Mouse (Mus musculus) thymus, postnatal 25 days (tissue): ENCODE data around the gene Tmem108.
"Not testable (repeated sequence)": the region's sequence is repeated elsewhere in the genome, so short reads cannot be mapped to it uniquely, and the experiment has no call there.

Source experiments
- DNase-seq: peaks from one replicate; pipeline ENCODE4 v3.0.0; 2022

Gene Tmem108

DNA sequence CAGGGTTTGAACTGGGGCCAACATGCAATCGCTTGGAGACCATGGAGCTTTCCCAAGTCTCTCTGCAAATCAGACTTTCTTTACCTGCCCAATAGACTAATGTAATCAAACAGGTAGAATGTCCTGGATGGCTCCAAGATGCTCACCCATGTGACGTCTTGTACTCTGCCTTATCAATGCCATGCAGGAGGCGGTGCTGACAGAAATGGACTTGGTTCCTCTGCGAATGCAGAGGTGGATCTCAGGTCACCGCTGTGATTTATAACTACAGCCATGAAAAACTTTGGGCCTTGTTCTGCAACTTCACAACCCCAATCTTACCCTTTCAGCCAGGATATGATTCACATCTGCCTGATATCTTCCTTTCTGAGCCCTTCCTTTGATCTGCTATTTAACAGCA, 83.8 kb downstream of the Tmem108 start:
- DNase-seq, result no peak

DNA sequence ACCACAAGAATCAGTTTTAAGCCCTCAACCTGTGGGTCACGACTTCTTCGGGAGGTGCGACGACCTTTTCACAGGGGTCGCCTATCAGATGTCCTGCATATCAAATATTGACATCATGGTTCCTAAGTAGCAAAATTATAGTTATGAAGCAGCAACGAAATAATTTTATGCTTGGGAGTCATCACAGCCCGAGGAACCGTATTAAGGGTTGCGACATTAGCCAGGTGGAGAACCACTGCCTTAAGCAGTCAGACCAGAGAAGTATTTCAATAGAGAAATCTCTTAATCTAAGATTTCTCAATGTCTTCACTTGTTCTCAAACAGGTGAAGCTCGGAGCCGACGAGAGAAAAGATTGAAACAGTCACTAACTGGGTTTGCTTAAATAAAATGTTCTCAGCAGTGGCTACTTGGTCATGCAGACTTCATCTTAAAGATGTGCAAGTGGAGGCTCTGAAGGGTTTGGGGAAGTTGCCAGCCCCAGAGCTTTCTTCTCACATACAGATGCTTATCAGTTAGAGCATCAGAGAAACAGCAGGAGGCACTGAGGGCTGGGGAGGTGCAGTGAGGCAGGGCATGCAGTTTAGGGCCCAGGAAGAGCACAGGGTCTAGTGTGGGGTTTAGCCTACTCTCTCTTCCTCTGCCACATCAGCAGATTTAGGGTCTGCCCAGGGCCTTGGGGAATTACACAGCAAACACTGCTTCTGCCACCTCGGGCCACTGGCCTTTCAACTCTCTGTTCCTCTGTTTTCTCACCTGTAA, 85.7 kb downstream of the Tmem108 start:
- DNase-seq, result peak; percentile 38

DNA sequence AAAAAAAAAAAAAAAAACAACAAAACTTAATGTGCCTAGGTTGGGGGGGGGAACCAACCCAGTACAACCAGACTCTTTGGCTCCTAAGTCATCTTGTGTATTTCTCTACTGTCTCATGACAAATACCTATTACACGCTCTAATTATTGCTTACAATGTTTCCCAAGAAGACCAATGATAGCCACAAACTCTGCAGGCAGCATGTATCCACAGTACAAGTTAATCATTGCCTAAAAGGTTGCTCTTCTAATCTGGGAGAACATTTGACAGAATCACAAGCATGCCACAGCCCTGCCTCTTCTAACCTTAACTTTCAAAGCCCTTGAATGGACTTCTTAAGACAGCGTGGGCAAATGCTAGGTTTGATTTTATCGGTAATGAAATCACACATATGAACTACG, 88.8 kb downstream of the Tmem108 start:
- no peak for DNase-seq

DNA sequence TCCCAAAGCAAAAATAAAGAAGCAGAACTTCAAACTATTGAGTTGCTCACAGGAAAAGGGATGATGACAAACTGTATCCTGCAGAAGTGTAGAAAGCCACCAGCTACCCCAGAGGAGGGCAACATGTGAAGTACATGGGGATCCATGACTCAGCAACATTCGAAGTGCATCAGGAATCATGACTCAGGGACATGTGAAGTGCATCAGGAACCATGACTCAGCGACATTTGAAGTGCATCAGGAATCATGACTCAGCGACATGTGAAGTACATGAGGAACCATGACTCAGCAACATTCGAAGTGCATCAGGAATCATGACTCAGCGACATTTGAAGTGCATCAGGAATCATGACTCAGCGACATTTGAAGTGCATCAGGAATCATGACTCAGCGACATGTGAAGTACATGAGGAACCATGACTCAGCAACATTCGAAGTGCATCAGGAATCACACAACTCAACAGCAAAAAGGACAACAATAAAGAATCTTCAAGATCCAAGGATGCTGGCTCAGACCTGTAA, 91.0 kb downstream of the Tmem108 start:
- not testable (repeated sequence) for DNase-seq

DNA sequence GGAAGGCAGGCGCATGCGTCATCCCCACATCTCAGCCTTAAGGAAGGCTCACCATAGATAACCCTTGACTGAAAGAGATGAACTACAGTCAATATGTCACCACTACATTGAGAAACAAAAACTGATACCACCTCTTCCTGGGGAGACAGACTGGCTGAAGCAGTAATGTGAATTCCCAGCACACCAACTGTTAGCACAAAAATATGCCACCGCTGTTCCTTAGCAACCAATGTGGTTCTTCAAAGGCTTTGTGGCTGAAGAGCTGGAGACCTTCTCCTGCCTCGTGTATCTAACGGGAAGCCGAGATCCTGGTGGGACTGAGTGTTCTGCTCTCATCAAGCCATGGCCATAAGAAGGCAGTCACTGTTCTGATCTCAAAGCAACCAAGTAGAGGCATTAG, 92.8 kb downstream of the Tmem108 start:
- no peak for DNase-seq

DNA sequence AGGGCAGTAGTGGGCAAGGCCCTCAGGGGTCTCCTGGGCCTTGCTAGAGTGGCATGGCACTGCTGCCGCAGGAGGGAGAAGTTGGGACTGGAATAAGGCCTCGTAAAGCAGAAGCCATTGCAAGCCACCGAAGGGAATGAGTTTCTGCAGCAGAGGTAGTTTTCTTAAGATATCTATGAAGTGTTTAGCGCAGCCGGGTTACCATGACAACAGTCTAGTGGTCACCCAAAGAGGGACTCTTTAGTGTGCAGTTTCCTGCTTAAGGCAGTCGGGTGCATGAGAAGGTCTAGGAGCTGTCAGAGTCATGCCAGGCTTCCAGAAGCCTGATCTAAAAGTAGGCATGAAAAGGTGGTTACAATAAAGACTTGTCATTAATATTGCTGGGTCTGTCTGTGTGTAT, 95.8 kb downstream of the Tmem108 start:
- no peak for DNase-seq

DNA sequence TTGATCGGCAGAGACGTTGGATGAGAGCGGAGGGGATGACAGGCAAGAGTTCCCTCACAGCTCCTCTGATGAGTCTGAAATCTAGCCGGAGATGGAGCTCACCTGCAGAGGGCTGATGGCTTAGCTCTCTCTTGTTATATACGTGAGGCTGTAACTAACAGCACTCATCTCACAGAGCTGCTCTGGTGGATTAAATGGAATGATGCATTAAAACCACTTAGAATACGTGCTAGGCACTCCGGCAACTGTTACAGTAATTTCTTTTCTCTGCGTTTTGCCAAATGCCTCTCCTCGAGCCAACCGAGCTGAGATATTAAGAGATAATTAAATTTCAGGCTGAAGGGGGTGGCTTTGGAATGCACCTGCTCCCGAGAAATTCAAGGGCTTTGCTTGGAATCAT, 97.5 kb downstream of the Tmem108 start:
- no peak for DNase-seq

DNA sequence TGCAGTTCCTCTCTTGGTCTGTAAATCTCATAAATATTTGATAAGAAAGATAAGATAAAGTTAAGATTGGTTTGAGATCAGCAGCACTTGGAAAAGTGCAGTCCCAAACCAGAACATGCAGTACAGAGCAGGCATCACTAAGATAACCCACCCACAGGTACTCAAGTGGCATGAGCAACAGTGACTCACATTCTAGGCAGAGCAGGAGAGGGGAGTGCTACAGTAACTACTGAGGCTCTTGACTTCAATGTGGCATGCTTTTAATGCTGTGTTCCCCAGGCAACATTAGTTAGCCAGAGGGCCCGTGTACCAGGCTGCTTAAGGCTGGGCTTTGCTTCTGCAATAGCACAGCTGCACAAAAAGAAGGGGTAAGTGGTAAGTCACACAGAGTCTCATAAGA, 99.8 kb downstream of the Tmem108 start:
- no peak for DNase-seq

DNA sequence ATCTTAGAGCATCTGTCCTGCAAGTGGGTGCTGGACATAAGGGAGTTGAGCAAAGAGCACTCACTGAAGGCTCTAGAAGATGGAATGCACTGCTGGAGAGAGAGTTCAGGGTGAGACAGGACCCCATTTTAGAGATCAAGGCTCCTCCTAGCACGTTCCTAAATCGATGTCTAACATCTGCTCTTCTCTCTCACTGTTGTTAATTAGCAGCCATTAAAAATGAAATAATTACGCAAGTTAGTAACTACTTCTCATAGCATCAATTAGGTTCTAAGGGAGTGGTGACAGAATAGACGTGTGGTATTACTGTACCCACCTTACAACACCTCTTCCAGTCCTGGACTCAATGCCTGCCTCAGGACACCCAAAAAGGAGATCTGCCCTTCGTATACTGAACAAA, 103.7 kb downstream of the Tmem108 start:
- no peak for DNase-seq

DNA sequence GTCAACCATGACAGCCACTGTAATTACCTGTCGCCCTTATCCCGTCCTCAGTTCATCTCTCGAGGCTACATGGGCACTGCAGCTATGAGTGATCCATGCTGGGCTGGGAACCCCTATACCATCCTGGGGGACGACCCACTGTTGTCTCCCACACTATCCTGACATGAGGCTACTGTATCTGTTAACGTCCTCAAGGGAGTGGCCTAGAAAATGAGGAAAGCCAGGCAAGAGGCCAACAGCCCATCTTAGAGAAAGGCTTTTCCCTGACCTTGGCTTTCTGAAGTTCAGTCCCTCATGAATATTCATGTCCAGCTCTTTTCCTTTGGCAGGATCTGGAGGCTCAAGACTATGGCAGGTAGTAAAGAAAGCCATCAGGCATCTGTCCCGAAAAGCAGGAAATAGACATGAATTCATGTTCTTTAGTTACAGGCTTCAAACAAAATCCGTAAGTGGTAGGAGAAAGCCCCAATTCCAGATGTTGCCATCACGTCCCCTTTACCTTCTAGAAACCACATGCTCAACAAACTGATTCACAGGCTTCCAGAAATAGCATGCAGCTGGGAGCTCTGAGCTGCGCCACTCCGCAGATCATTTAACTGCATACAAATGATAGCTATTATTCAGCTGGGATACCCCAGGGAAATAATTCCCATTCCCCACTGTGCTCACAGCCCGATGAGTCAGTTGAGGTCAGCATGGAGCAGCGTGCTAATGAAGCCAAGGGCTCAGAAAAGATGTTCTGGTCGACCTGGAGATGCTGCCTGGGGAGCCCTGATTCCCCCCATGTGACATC, 104.3 kb downstream of the Tmem108 start:
- DNase-seq, result no peak

DNA sequence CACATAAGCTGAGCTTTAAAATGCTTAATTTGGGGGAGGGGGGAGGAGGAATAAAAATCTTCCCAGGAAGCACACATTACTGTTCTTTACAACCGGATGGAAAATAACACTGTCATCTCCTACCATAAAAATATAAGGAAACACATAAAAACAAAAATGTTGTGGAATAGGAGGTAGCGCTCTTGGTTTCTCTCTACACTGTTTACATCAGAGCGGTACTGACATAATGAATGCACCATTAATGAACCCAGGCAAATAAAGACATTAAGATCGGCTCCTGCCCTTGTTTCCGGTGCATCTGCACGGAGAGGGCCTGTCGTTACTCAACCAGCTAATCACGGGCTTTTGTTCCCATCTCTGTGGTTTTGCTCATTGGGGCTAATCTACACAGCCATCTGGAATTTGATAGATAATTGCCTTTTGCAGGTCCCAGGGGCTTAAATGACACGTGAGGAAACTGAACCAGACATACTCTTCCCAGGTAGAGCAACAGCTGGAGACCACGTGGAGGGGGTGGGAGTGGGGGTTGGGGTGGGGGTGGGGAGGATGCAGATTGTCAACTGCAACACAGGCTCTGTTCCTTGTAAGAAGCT, 107.5 kb downstream of the Tmem108 start:
- DNase-seq, result peak; percentile 5

DNA sequence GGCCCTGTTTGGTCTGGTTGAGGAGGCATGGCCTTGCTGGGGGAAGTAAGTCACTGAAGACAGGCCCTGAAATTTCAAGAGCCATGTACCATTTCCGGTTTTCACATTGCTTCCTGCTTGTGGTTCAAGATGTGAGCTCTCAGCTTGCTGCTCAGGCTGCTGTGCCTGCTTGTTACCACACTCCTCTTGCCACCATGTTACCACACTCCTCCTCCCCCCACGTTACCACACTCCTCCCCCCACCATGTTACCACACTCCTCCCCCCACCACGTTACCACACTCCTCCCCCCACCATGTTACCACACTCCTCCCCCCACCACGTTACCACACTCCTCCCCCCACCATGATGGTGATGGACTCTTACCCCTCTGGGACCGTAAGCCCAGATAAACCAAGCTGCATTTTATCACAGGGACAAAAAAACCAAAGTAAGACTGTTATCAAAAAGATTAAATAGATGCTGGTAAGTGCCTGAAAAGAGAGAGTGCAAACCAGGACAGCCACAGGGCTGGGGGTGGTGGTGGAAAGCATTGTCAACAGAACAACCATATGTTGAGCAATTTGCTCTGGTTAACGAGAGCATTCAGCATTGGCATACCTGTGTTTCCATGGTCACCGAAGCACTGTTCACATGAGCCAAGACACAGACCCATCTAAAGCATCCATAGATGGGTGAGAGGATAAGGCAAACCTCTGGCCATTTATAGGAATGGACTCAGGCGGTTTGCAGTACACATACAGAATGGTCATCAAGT, 109.3 kb downstream of the Tmem108 start:
- no peak for DNase-seq

DNA sequence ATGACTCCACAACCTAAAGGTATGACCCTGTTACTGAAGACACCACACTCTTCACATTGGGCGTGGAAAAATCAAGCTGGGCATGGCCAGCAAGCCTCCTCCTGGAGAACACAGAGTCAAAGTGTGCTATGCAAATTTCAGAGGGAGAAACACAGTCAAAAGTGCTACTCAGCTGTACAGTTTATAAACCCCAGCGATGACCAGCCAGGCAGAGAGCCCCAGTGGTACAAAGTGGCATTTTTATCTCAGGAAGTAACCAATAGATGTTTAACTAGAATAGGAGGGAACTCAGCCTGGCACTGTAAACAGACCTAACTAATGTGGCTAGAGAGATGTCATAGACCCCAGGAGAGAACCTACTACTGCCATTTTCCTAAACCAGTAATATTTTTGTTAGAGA, 115.0 kb downstream of the Tmem108 start:
- DNase-seq, result no peak

DNA sequence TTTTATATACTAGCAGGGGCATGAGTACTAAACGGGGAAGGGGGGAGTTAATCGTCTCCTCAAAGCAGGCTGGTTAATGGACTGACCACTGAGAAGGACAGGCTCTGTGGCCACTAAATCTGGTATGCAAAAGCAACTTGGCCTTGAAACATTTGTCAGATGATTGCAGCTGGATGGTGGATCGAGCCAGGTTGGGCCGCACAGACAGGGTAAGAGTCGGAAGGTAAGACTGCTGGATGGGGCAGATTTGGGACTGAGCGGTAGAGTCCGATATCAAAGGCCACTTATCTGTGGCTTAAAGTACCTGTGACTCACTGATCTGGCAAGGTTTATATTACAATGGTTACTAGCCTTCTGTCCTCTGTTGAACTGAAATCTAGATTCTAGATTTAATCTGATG, 115.9 kb downstream of the Tmem108 start:
- DNase-seq, result no peak

DNA sequence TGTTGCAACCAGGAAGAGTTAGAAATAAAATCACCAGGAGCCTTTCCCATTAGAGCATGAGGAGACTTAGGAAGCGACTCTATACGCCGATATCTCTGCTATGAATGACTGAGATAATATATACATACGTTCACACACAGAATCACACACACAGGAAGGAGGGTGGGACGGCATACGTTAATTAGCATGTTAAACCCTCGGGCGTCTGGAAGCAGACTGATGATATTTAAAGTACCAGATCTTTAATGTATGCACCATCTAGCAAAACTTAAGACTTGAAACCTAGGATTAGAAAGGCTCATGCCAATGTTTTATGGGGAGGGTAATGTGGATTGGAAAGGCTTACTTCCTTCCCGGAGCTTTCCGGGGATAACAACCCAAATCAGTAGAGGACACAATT, 119.3 kb downstream of the Tmem108 start:
- DNase-seq, result no peak

DNA sequence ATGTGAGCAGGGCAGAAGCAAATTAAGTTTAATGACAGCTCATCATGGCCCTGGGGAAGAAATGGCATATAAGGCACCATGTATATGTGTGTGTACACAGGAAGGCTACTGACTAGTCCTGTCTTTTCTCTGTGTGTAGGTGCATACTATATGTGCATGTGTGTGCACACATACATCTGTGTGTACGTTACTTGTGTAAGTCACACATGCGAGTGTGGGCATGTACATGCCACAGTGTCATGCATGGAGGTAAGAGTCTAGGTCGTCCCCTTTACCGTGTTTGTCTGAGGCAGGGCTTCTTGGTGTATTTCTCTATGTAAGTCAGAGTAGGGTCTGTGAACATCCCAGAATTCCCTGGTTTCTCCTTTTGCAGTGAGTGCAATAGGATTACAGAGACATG, 120.3 kb downstream of the Tmem108 start:
- DNase-seq, result no peak

DNA sequence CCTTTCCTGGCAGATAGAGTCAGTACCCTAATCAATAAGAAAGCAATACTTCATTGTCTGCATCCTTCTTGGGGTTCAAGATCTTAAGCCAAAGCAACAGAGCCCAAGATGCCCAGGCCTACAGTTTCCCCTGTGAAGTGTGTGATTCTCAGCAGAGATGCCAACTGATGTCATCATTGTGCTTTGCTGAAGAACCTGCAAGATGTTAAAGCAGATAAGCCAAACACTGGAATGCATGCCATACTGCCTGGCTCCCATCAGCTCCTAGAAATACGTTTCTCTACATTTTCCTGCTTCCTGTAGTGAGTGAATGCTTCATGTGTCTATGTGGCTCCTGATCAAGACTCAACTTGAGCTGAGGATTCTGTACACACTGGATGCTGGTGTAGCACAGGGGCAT, 122.2 kb downstream of the Tmem108 start:
- DNase-seq, result no peak

DNA sequence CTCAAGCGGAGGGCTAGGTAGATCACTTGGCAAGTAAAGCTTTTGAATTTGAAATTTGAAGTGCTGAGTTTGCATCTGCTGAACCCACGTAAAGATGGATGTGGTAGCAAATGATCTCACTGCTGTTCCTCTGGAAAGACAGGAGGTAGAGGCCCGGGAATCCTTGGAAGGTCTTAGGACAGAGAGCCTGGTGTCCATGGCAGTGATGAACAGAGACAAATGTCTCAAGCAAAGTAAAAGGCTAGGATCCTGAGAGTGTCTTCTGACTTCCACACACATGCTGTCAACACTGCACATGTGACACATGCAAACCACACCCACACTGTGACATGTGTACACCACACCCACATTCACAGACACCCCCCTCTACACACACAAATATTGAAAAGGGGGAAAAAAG, 124.2 kb downstream of the Tmem108 start:
- no peak for DNase-seq

DNA sequence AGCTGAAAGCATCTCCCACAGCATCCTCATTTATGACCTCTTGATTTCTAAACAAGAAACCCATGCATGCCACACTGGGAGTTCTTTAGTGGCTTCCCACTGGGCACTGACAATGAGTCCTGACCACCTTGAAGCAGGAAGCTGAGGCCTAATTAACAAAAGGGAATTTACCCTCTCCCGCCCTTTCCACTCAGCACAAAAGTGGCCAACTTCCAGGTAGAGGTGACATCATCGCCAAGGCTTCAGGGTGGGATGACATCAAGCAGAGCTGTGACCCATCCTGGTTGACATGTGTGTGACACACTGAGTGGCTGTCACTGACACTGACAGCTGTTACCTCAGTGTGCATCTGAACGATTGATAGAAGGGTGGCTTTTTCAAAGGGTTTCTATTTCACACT, 124.8 kb downstream of the Tmem108 start:
- DNase-seq, result no peak

DNA sequence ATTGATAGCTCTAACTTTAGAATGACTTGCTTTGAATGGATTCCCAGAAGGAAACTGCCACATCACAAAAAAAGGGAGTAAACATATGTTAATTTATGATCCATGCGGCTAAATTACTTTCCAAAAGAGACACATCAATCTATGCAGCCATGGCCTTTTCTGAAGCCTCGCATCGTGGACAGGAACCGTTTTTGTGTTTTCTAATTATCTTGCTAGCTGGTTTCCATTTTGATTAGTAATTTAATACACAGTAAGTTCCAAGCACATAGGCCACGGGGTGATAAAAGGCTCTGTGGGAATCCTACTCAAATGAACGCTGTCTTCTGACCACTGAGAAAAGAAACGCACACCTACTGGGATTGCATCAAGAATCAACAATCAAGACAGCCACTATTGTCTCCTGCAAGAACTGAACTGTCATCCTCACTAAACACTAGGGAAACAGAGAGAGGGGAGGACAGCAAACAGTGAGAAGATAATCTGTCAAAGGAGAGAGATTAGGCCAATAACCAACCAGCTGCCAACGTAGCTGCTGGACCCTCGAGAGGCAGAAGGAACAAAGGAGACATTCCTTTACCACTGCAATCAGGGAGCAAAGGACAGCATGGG, 132.7 kb downstream of the Tmem108 start:
- DNase-seq, result no peak

DNA sequence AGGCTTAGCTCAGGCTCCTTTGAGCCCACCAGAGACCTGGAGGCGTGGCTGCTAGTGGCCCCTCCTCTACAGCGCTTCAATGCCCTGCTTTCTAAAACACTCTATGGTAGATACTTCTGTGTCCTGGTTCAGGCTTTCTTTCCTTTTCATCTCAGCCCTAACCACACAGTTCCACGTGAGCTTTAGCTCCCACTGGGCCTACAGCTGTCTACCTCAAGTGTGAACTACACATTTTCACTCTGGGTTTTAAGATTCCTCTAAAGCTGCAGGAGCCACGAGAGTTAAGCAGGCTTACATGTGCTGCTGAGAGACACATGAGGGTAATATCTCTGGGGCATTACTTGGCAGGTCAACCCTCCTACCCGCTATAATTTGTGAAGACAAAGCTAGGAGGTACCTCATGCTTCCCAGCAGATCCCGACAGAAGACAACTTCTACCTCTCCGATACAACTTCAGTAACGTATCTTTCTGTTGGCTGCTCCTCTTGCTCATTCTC, 134.2 kb downstream of the Tmem108 start:
- peak; percentile 4 for DNase-seq

DNA sequence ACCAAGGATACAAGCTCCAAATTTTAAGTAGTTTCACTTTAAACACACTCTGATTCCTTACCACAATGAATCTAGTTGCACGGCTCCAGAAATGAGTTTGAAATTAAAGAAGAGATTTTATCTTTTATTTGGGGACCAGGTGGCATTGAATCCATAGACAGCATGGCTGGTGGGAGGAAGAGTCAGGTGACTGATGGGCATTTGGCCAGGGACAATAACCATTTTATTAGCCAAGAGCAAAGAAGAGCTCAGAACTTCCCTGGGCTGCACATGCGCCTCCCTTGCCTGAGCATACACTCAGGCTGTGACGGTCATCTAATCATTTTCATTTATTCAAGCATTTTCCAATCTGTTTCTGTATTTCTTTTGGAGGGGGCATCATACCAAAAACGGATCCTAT, 135.5 kb downstream of the Tmem108 start:
- no peak for DNase-seq

DNA sequence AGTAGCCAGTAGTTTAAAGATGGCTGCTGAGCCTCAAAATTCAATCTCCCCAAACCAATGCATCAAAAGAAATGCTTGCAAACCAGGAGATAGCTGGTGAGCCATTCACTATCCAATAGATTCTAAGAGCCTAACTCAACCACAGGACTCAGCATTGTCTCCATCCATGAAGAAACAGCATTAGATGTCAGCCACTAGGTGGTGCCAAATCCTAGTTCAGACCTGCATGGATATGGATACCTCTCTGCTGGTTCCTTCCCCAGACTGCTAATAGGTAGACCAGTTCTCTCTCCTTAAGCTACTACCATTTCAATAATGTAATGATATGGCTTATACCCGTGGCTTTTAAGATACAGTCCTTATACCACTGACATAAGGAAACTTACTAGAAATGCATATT, 137.0 kb downstream of the Tmem108 start:
- DNase-seq, result peak; percentile 65
